Mouse (Mus musculus) urinary bladder, adult 18-20 months (tissue): ENCODE measurements at regions not wholly inside any gene's neighbourhood (a gene's known extent, or its start where the extent isn't known, plus 50 kb on each side); places are given as distances from the start of the nearest gene placed in this dataset.

Source experiments
- DNase-seq, 2 experiments: peaks; one replicate each; pipeline ENCODE4 v3.0.0; 2022; ENCODE audit warnings: low spot score in 2 of 2, mixed read lengths in 2 of 2

GRCm38 (mm10) chr1:154117688-154118373 lies 83.2 kb upstream of the Zfp648 start:
- DNase-seq, result peak; percentile 55 to 81

DNA sequence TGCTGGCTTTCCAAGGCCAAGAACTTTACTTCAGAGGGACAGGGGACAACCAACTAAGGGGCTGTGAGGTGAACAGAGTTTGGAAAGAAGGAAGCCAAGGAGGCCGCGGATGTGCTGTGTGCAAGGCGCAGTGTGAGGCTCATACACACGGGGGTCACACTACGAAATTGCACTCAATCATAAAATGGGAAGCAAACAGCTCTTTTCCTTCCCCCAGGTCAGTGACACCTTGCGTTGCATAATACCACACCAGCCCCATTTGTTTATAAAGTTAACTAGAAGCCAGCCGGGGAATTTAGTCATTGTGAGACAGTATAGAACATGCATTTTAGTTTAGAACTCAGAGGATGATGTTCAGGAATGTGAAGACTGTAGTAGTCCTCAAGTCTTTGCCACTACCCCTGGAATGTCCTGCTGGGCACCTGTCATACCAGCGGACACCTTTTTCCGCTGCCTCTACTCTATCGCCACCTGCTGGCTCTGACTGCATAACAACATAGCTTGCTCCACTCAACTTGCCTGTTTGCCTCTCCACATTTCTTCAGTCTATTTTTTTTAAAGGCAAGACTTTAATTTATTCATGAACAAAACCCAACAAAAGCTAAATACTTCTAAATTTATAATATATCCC lies 82.5 kb upstream of the Zfp648 start:
- DNase-seq, result peak; percentile 64 to 67

DNA sequence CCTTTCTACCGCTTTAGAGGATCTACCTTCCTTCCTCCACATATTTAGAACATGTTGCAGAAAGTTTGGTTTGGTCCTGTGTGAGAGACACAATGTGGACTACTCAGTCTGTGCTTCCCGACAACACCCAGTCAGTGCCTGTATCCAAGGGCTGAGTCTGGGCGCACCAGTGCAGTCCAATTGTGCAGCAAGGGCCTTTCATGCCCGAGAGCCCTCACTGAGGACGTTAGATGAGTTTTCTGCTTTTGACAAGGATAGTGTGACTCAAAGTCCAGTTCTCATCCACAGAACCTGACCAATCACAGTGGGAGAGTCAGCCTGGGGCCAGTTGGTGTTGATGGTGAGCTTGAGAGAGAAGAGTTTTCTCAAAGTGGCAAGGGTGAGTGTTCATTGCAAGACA lies 81.4 kb upstream of the Zfp648 start:
- DNase-seq, result no peak

- DNase-seq, result no peak
Observed at GRCm38 (mm10) chr1:154120693-154121092, 80.3 kb upstream of the Zfp648 start.

DNA sequence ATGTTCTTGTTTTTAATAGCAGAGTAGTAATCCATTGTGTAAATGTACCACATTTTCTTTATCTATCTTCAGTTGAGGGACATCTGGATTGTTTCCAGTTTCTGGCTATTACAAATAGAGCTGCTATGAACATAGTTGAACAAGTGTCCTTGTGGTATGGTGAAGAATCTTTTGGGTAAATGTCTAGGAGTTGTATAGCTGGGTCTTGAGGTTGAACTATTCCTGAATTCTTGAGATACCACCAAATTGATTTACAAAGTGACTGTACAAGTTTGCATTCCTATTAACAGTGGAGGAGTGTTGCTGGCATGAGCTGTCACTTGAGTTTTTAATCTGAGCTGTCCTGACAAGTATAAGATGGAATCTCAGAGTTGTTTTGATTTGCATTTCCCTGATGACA lies 76.0 kb upstream of the Zfp648 start:
- DNase-seq, result no peak

- no peak for DNase-seq
Observed at GRCm38 (mm10) chr1:154126487-154126886, 74.5 kb upstream of the Zfp648 start.

DNA sequence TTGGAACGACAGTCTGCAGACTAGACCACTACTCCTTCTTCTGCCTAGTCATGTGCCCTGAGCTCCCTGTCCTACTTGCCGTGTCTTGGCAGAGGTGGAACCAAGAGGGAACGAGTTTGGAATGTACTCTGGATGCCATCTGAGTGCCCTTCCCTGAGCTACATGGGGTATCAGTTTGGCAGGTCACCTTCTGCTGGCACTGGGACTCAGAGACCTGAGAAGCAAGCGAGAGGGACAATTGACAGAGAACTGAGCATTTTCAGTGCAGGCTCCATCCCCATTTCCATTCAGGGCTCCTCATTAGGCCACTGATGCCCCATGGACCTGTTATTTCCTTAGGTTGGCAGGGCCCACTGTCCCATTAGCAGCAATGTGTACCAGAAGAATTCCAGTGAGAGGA lies 61.5 kb upstream of the Zfp648 start:
- no peak for DNase-seq

DNA sequence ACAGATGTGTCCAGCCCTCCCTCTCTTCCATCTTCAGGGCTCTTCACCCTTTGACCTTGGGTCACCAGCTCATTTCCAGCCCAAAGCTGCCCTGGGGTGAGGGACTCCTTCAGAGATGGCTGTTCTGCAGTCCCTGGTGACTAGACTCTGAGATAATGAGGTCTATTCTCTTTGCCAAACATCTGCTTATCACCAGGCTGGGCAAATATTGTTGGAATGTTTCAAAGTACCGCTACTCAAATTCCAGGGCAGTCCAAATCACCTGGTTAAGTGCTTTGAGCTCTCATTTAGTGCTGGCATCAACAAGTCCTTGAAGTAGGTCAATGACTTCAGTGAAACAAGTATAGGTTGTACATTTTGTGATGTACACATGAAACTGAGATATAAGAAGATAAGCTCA lies 57.3 kb upstream of the Zfp648 start:
- DNase-seq, result no peak

DNA sequence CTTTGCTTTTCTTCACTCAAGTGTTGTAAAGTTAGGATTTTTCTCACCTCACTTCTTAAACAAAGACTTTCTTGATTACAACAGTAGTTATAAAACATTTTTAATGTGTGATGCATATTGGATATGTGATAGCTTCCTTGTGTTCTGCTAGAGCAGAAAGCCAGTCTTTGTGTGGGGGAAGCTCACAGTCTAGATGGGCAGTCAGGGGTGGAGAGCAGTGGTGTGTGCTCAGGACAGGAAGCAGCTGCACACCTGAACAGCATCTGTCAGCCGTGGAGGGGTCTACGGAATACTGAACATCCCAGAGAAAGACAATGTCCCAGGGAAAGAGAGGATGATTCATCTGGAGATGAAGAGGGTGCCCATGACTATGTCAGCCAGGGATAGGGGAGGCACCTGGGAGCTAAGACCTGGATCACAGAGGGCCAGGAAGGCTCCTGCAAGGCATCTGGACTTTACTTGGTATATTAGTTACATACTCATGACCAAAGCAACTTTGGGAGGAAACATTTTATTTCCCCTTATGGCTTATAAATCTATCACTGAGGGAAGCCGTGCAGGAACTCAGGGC lies 53.9 kb upstream of the Zfp648 start:
- DNase-seq, result no peak

- peak in 1 of 2 experiments; percentile 33 for DNase-seq
Observed at GRCm38 (mm10) chr1:154148948-154149347, 52.0 kb upstream of the Zfp648 start.

- no peak for DNase-seq
Observed at GRCm38 (mm10) chr1:154149431-154150143, 51.4 kb upstream of the Zfp648 start.

DNA sequence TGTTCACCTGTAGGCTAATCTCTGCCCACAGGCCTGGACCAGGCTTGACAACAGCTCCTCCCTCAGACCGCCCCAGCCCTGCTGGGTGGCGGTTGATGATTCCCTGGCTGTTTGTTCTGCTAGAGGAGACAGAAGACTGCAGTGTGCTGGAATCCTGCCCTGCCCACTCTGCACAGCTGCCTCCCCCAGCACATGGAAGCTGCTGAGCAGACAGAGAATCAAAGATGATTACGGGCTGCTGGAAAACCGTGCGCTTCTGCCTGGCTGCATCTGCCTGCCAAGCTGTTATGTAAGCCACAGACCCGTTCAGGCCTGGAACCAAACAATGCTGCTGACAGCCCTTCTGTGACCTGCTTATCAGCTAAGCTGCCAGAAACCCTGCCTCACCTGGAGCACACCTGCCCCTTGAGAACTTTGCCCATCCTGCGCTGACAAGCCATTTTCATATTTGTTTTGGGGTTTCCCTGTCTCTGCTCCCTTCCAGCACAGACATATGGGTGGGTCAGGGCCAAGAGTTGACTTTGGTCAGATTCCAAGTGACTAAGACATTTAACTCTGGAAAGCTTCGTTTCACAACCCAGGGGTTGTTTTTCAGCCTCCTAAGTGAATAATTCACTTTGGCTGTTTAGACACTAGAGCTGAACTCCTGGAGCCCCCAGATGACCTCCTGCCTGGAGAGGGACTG lies 50.7 kb upstream of the Zfp648 start:
- peak; percentile 53 to 84 for DNase-seq
